Mouse (Mus musculus) neural tube, embryonic 10.5 days (tissue): ENCODE data around the gene Tgfa.

Experiments
- DNase-seq: peaks from one replicate; pipeline ENCODE4 v3.0.0-alpha.2; 2017; ENCODE audit warnings: low spot score; ENCODE audit errors: extremely low spot score

Tgfa gene

DNA sequence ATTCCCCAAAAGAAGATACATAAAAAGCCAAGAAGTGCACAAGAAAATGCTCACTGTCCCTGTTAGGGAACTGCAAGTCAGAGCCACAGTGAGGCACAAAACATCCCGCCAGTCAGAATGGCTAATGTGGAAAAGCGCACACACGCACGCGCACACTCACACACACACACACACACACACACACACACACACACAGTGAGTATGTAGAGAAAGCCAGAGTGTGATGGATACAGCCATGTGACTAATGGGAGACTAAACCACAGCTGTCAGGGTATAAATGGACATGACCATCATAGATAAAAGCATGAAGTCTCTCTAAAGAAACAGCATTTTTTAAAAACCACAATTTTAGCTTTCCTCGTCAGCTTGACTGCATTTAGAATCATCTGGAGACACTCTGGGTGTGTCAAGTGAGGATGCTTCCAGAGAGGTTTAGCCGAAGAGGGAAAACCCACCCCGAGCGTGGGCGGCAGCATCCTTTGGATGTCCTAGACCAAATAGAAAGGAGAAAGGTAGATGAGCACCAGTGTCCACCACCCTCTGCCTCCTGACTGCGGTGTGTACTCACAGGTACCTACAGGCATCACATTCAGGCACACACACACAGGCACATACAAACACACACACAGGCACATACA lies 86.7 kb downstream of the Tgfa start:
- no peak for DNase-seq

- no peak for DNase-seq
Measured at GRCm38 (mm10) chr6:86293301-86293700, 98.3 kb downstream of the Tgfa start.

DNA sequence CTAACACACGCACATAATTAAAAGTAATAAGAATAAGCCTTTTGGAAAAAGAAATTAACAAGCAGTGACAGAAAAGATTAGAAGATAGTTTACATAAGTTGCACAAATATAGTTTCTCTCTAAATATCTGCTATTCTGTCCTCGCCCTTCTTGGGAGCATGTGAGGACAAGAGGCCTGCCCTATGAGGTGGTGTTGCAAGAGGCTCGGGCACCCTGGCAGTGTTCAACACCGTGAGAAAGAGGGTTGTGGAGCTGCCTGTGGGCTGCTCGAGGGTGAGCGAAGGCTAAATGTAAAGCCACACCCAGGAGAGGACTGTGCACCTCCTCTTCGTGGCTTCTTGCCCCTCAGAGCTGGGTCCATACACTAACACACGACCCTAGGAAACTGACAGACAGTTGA lies 100.4 kb downstream of the Tgfa start:
- DNase-seq = no peak

- no peak for DNase-seq
Measured at GRCm38 (mm10) chr6:86296126-86296525, 101.1 kb downstream of the Tgfa start.

DNA sequence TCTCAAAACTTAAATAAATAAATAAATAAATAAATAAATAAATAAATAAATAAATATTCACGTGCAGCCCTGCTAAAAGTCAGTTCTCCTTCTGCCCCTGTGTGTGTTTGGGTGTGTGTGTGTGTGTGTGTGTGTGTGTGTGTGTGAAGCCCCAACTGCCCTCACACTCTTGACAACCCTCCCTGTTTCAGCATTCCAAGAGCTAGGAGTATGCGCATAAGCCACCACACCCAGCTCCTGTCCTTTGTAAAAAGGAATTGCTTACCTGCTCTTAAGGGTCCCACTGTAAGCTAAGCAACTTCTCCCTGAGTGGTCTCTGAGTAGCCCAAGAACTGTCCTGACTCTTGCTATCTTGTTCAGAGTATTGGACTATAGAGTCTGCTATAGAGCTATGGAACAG lies 101.9 kb downstream of the Tgfa start:
- no peak for DNase-seq

- DNase-seq = no peak
Measured at GRCm38 (mm10) chr6:86298961-86299360, 103.9 kb downstream of the Tgfa start.

DNA sequence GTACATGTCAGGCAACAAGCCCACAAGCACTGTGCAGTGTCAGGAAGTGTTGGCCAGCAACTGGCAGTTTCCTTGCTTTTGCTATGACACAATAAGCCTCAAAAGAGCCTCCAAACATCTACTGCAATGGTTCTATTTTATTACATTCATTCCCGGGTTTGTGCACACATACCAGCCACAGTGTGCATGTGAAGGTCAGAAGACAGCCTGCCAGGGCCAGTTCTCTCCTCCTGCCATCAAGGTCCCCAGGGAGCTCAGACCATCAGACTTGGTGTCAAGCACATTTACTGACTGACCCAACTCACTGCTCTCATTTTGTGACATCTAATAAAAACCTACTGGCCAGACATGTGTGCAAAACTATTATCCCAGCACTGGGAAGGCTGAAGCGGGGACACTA lies 104.4 kb downstream of the Tgfa start:
- no peak for DNase-seq

- DNase-seq = no peak
Measured at GRCm38 (mm10) chr6:86305680-86306079, 110.7 kb downstream of the Tgfa start.

- DNase-seq = no peak
Measured at GRCm38 (mm10) chr6:86314011-86314410, 119.0 kb downstream of the Tgfa start.

DNA sequence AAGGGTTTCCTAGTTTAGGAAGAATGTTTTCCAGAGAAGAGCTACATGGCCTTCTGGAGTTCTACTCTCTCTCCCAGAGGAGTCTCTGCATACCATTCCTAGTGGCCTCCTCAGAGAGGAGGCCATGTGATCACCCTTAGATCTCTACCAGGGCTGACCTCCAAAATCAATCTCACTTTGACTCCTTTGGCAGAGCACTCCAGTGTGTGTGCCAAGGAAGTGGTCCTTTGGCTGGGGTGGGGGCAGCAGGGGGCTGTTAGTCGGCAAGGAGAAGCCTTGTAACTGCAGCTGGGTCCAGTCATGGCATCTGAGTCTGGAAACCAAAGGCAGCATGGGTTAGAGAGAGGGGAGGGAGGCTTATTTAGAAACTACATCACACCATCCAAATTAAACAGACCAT lies 122.0 kb downstream of the Tgfa start:
- no peak for DNase-seq

GRCm38 (mm10) chr6:86318855-86319254 lies 123.8 kb downstream of the Tgfa start:
- no peak for DNase-seq

DNA sequence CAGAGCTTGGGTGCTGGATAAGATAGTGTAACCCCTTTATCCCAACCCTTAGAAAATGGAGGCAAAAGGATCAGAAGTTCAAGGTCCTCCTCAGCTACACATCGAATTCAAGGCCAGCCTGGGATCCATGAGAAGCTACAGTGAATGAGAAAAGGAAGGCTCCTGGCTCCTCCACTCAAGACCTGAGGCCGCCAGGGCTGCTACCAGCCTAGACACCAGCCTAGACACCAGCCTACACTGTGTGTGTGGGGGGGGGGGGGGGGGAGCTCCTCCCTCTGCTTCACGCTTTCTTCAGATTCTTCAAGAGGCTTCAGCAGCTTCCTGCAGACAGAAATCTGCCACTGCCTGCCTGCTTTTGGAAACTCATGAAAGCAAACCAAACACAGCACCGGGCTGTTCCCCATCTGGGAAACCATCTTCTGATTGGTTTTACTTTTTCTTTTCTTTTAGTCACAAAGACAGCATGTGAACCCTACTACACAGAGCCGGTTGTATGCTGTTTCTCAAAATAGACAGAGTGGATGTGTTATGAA lies 127.1 kb downstream of the Tgfa start:
- DNase-seq = no peak

DNA sequence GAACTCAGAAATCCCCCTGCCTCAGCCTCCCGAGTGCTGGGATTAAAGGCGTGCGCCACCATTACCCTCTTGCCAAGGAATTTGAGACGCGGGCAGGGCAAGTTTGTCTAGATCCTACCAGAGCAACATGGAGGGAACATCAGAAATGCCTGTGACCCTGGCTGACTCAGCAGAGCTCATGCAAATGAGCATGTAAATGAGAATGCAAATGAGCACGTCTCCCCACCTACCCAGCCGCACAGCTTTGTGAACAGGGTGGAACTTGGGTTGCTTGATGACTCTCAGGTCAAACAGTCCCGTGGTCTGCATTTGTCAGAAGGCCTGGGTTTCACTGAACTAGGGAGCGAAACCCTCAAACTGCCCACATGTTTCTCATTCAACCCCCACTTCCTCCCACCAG lies 128.0 kb downstream of the Tgfa start:
- no peak for DNase-seq

DNA sequence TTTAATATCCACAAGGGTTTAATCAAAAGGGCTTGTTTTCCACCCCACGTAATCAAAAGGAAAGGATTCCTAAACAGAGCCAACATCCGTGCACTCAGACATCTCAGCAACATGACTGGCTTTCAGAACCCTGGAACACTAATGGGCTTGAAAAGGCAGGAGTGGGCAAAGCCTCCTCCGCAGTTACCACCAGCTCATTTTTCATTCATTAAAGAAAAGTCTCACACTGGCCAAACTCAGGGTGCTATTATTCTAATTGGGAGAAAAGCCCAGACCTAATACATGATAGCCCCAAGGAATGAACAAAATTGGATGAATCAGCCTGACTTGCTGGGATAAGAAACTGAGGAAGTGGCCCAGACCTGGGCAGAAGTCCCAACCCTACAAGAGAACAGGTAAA lies 129.4 kb downstream of the Tgfa start:
- no peak for DNase-seq
